Mouse (Mus musculus): ENCODE data around the gene Mpzl1.

- TF ChIP-seq CTCF (conservative IDR thresholded peaks at IDR 0.05; ENCODE audit: low read length): no peak
- TF ChIP-seq POU5F1 (IDR thresholded peaks at IDR 0.05; ENCODE audit: borderline replicate concordance, low read length): no peak
Observed at GRCm38 (mm10) chr1:165679618-165679997, 45.3 kb upstream of the Mpzl1 start.
